Mouse (Mus musculus) regulatory T cell (primary cell): ENCODE measurements around the gene Usp12.

Experiments
- in situ Hi-C: fragments of 300-600 bp; cut with MboI, MseI; formaldehyde crosslinking; loops from one replicate; pipeline ENCODE4 v1.15.1; 2025; ENCODE audit warnings: high pct_unique_total_duplicates

The Usp12 gene

DNA sequence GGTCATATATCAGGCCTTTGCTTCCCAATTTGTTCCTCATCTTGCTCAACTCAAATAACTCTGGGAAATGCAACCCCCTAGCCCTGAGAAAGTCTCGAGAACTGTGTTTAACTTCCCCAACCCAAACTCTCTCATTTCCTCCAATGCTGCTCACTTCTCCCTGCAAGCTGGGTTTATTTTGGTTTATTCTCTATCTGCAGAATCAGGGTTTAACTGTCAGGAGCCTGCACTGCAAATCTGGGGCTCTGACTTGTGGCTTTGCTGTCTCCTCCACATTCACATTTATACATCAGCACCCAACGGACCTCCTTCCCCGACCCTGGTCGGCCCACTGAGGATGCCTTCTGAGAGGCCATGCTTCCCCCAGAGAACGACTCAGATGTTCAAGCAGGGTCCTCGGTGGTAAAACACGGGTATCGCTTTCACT lies 11.2 kb upstream of the Usp12 start:
- in situ Hi-C loops = loop anchor here (25.0 kb wide), 2 partner anchors 569 to 1044 kb away; partner anchors contain the start of gene Cdk8

GRCm38 (mm10) chr5:146798031-146798430 lies 3.2 kb upstream of the Usp12 start:
- in situ Hi-C loops = loop anchor here (25.0 kb wide), 2 partner anchors 1064 to 1586 kb away; partner anchors contain the start of genes Pomp, Zkscan14 and Zkscan5

DNA sequence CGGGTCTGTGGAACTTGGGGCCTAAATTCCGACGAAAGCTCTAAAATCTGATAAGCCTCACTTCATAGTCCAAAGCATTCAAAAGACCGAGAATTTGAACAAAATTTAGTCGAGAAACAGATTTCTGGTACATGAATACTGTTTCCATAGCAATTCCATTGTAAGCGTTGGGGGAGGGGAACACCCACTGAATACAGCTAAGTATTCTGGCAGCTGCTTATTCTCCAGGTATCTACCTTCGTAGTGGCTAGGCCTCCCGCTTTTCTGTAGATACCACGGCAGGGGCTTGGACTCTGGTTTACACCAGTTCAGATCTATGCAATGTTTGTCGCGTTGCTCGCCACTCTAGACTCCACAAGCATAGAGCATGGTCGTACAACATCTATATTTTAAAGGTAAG lies 922 bp upstream of the Usp12 start:
- in situ Hi-C loops = loop anchor here (25.0 kb wide), 2 partner anchors 1067 to 1583 kb away; partner anchors contain the start of genes Pomp, Zkscan14 and Zkscan5

DNA sequence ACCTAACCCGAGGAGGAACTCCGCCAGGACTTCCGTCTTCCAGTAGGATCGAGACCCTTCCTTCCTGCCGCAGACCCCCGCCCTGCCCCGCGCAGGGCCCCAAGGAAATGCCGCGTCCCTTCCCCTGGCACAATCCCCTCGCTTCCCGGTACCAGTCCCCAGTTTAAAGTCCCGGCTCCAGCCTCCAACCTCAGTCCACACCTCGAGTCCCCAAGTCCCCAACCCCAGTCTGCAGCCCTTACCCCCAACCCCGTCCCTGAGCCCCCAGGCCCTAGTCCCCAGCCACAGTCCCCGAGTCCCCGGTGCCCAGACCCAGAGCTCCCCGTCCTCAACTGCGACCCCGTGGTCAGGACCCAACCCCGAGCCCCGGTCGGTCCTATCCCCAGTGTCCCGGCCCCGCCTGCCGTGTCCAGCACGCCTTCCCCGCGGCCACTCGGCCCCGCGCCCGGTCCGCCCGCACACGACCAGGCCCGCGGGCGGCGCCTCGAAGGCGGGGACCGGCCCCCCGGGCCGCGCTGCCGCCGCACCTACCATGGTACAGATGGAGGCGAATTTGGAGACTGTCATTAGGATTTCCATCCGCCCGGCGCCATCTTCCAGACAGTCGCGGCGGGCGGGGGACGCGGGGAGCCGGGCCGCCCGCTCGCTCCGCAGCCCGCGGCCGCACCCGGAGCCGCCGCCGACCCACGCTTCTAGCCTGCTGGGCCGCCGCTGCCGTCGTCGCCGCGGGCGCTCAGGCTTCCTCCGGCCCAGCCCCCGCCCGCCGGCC lies 538 bp downstream of the Usp12 start:
- in situ Hi-C loops = loop anchor here (25.0 kb wide), 2 partner anchors 1068 to 1582 kb away; partner anchors contain the start of genes Pomp, Zkscan14 and Zkscan5

DNA sequence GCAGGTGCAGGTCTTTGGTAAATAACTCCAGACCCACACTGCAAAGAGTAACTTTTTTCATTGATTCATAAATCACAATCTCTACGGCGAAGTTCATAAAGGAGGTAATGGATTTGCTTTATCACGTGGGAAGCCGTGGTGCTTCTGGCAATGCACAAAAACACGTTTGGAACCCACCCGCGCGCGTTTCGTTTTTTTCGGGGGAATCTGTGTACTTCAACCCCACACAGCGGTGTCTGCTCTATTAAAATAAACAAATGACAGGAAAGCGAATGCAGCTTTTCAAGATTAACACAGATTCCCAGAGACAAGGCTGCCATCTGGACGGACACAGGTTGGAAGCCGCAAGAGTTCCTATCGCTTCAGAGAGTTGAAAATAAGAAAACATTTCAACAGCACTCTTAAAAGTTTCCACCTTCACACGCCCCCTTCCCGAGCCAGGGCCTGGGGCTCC lies 1.1 kb downstream of the Usp12 start:
- in situ Hi-C loops = loop anchor here (25.0 kb wide), 2 partner anchors 1069 to 1581 kb away; partner anchors contain the start of genes Pomp, Zkscan14 and Zkscan5

- in situ Hi-C loops = loop anchor here (25.0 kb wide), 2 partner anchors 1070 to 1580 kb away; partner anchors contain the start of genes Pomp, Zkscan14 and Zkscan5
These were observed 2.5 kb downstream of the Usp12 start for GRCm38 (mm10) chr5:146792140-146792791.

DNA sequence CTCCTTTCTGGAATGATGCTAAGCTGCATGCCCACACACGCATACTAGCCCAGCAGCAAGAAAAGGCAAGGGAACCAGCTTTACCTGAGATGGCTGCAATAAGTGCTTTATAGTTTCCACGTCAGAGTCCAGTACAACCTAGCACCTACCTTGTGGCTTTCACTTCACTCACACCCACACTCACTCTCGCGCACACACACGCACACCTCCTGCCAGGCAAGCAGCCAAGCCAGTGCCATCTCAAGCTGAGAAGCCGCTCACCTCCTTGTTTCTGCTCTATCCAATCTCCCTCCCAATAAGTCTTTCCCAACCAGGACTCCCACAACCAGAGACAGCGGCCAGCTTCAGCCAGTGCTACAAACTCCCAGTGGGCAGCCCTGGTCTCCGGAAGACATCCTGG lies 3.9 kb downstream of the Usp12 start:
- in situ Hi-C loops = loop anchor here (25.0 kb wide), 2 partner anchors 1071 to 1579 kb away; partner anchors contain the start of genes Pomp, Zkscan14 and Zkscan5

- in situ Hi-C loops = loop anchor here (5.0 to 25.0 kb wide), 3 partner anchors 33 to 1577 kb away; partner anchors contain the start of genes Pomp, Zkscan14 and Zkscan5
These were observed 5.4 kb downstream of the Usp12 start for GRCm38 (mm10) chr5:146789413-146789812.

- in situ Hi-C loops = loop anchor here (5.0 to 25.0 kb wide), 3 partner anchors 36 to 1574 kb away; partner anchors contain the start of genes Pomp, Zkscan14 and Zkscan5
These were observed 8.7 kb downstream of the Usp12 start for GRCm38 (mm10) chr5:146786123-146786522.

GRCm38 (mm10) chr5:146783891-146784290 lies 10.9 kb downstream of the Usp12 start:
- in situ Hi-C loops = loop anchor here (25.0 kb wide), 2 partner anchors 1078 to 1572 kb away; partner anchors contain the start of genes Pomp, Zkscan14 and Zkscan5

GRCm38 (mm10) chr5:146783300-146783699 lies 11.5 kb downstream of the Usp12 start:
- in situ Hi-C loops = loop anchor here (25.0 kb wide), 2 partner anchors 1079 to 1571 kb away; partner anchors contain the start of genes Pomp, Zkscan14 and Zkscan5

GRCm38 (mm10) chr5:146781663-146782062 lies 13.1 kb downstream of the Usp12 start:
- in situ Hi-C loops = loop anchor here (25.0 kb wide), 2 partner anchors 1081 to 1569 kb away; partner anchors contain the start of genes Pomp, Zkscan14 and Zkscan5

DNA sequence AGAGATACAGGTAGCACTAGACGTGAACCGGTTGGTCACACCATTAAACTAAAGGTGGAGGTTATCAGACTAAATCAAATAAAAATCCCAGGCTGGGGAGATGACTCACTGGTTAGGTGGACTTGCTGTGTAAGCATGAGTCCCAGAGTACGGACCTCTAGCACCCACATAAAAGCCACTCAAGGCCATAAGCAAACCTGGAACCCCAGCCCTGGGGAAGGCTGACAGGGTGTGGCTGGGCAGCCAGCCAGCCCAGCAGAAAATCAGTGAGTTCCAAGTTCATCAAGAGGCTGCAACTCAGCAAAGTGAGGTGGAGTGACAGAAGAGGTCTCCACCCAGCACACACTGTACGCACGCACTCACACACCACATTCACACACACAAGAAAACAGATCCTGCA lies 14.9 kb downstream of the Usp12 start:
- in situ Hi-C loops = loop anchor here (25.0 kb wide), 2 partner anchors 1082 to 1568 kb away; partner anchors contain the start of genes Pomp, Zkscan14 and Zkscan5

DNA sequence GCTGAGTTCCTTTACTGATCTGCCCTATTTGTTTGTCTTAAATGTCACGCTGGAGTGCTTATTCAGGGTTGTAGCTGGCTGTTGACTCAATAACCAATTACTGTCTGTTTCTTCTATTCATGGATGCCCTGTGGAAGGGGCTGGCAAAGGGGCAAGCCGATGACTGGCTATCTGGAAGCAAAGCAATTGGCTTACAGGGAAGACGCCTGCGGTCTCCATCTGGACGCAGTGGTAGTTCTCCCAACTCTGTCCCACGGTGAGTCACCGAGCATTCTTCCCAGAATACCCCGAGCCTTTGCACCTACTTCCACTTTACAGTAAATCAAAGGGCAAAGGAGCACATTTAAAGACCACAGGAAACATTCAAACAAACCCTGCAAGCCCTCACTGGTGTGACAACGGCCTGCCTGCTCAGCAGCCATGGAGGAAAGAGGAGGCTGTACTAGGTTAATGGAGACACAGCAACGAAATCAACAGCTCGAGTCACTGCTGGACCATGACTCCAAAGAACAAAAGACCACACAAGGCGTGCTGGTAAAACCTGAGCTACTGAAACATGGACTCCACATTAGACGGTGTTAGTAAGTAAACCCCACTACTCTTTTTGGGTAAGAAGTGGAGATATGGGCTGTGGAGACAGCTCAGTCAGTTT lies 17.7 kb downstream of the Usp12 start:
- in situ Hi-C loops = loop anchor here (25.0 kb wide), 2 partner anchors 1085 to 1565 kb away; partner anchors contain the start of genes Pomp, Zkscan14 and Zkscan5

DNA sequence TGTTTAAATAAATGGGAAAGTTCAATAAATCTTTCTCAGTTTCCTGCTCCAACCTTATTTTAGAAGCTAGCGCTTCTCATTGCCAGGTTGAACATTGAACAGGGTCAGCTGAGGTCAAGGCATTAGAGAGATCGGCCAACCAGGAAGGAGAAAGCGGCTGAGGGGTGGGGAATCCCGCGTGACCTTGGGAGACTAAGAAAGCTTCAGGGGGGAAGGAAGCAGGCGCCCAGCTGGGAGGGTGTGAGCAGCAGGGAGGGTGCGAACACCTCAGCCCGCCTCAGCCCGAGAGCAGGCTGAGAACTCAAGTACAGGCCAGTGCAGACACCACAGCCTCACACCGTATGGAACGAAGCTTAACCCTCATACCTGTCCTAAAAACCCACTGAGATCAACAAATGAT lies 22.8 kb downstream of the Usp12 start:
- in situ Hi-C loops = no loop called here

GRCm38 (mm10) chr5:146770002-146770848 lies 24.6 kb downstream of the Usp12 start:
- in situ Hi-C loops = no loop called here

DNA sequence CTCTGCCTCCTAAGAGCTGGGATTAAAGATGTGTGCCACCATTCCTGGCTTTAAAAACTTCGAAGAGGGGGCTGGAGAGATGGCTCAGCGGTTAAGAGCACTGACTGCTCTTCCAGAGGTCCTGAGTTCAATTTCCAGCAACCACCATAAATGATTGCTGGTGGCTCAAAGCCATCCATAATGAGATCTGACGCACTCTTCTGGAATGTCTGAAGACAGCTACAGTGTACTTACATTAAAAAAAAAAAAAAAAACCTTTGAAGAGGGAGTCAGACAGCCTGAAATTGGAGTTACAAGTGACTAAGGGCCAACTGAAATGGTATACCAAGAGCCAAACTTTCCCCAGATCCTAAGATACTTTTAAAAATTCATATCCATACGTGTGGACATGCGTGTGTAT lies 29.0 kb downstream of the Usp12 start:
- in situ Hi-C loops = no loop called here

DNA sequence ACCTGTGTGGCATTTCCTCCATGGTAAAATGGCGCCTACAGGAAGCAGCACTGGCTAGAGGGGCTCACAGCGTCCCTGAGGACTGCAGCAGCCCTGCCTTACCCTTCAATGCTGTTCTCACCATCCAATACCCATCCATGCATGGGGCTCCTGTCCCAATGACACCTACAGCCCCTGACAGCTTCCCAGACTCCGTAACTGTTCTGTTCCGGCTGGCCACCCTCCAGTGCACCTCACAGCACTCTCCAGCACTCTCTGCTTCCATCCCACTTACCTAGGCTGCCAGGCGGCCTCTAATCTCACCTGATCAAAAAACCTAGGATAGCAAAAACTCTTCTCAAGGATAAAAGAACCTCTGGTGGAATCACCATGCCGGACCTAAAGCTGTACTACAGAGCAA lies 35.6 kb downstream of the Usp12 start:
- in situ Hi-C loops = no loop called here

DNA sequence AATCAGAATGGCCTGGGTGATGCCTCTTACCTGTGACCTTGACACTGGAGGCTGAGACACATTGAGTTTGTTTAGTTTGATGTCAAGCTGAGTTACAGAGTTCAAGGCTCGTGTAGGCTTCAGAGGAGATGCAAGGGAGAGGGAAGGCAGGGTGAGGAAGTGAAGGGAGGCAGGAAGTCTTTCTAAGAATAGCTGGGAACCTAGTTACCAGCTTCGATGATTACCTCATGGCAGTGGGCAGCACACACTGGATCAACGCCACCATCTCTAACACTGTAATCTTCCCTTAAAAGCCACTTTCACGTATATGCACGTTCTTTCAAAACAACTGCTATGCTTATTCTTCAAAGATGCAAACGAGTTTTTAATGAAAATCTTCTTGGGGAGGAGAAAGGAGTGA lies 36.9 kb downstream of the Usp12 start:
- in situ Hi-C loops = no loop called here

DNA sequence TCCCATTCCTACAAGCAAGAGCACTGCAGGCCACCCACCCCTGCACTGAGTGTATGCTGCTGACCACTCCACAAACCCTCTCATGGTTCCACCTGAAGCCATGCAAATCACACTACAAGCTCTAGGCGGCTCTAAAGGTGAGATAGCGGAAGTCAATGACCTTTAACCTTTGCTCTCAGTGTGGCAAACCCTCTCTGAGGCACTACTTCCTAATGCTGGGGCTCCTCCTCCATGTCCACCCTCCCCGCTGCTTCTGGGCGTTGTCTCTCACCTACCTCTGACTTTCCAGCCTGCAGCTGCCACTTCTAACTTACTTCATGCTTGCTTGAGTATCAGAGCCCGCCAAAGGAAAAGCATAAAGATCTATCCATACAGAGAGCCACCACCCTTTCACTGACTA lies 37.5 kb downstream of the Usp12 start:
- in situ Hi-C loops = no loop called here
